Mouse (Mus musculus) liver, postnatal 0 days (tissue): ENCODE results near the gene Gm42669. TPM values are rescaled to one million over a fixed set of nuclear protein-coding genes. Genes with fewer than 3 reads are reported as not detected.

ENCODE experiments used
- ATAC-seq: fragments of 200-750 bp; cut with Nextera tagmentation; 2 replicates; pipeline ENCODE4 v1.8.0; 2017; ENCODE audit warnings: mild to moderate bottlenecking, moderate library complexity
- DNase-seq: peaks from one replicate; pipeline ENCODE4 v3.0.0-alpha.2; 2016
- H3K27ac ChIP-seq: fragments of 300-500 bp; sonication (generic); 2 replicates; pipeline ENCODE4 v1.5.1; 2014; ENCODE audit warnings: antibody characterized with exemption, moderate library complexity, mild to moderate bottlenecking, low read depth
- H3K27me3 ChIP-seq: fragments of 300-500 bp; sonication (generic); 2 replicates; pipeline ENCODE4 v1.6.1; 2014; ENCODE audit warnings: low read length, control low read depth, mixed read lengths; ENCODE audit not compliant: insufficient read depth
- H3K36me3 ChIP-seq: fragments of 300-500 bp; sonication (generic); replicated peaks from 2 replicates; pipeline ENCODE4 v1.6.1; 2014; ENCODE audit warnings: mild to moderate bottlenecking, control low read depth, low read length, moderate library complexity, mixed read lengths; ENCODE audit not compliant: insufficient read depth
- H3K4me1 ChIP-seq: fragments of 300-500 bp; sonication (generic); 2 replicates; pipeline ENCODE4 v1.6.1; 2014; ENCODE audit warnings: antibody characterized with exemption, mild to moderate bottlenecking, control low read depth; ENCODE audit not compliant: insufficient read depth
- H3K4me2 ChIP-seq: fragments of 300-500 bp; sonication (generic); 2 replicates; pipeline ENCODE4 v1.6.1; 2014; ENCODE audit warnings: low read depth, mild to moderate bottlenecking, low read length, moderate library complexity, mixed read lengths
- H3K4me3 ChIP-seq: fragments of 300-500 bp; sonication (generic); 2 replicates; pipeline ENCODE4 v1.5.1; 2014; ENCODE audit warnings: low read depth, low read length
- H3K9ac ChIP-seq: fragments of 300-500 bp; sonication (generic); replicated peaks from 2 replicates; pipeline ENCODE4 v1.6.1; 2014; ENCODE audit warnings: mild to moderate bottlenecking, moderate library complexity
- H3K9me3 ChIP-seq: fragments of 300-500 bp; sonication (generic); 2 replicates; pipeline ENCODE4 v1.6.1; 2016; ENCODE audit warnings: mild to moderate bottlenecking, control low read depth, low read length, mixed read lengths
- CTCF ChIP-seq: sonication (generic); IDR thresholded peaks from 2 replicates; pipeline ENCODE4 v1.5.1; 2016; ENCODE audit warnings: antibody characterized with exemption, low read depth
- EP300 ChIP-seq: IDR thresholded peaks from 2 replicates; pipeline ENCODE4 v1.6.1; 2016; ENCODE audit warnings: antibody characterized with exemption, low read depth, mild to moderate bottlenecking
- WGBS: fragments of 180-500 bp; shearing (Covaris S2); extraction: QIAGEN DNeasy Blood & Tissue Kit; methylation state at CpG from one replicate; pipeline ENCODE4 v1.1.7; 2014; ENCODE audit not compliant: insufficient replicate concordance; 5-methylcytosine and 5-hydroxymethylcytosine counted together
- polyA plus RNA-seq: library from polyadenylated mRNA; unstranded; fragments of >200 nt; fragmentation: Nextera tagmentation; extraction: Ambion mirVana; gene quantifications from 2 replicates; pipeline ENCODE4 v1.2.1, GENCODE M21; 2015

The Gm42669 gene
- polyA plus RNA-seq, 1 experiment from 2014 or later, result 0.04 TPM

- Histone ChIP-seq H3K27ac (no peak overlapping the region), H3K27me3 (no peaks in the 10 kb centered on the region), H3K9ac (no peak overlapping the region), H3K36me3 (peaks cover 25% of the 10 kb centered on the region), H3K4me1 (no peaks in the 10 kb centered on the region), H3K9me3 (no peaks in the 10 kb centered on the region), H3K4me3 (no peak overlapping the region), H3K4me2 (no peak overlapping the region)
- TF ChIP-seq EP300 (no peak), CTCF (no peak)
- ATAC-seq (no peak), DNase-seq (no peak)
- 77% methylated on average over 6 of the region's 6 CpGs for WGBS
These were observed 110.6 kb downstream of the Gm42669 start for GRCm38 (mm10) chr5:107617986-107618385.

- no peak overlapping the region for H3K4me3 ChIP-seq
- H3K27me3 ChIP-seq, result no peaks in the 10 kb centered on the region
- DNase-seq, result no peak
- H3K9ac ChIP-seq, result no peak overlapping the region
- TF ChIP-seq CTCF (no peak), EP300 (no peak)
- no peak overlapping the region for H3K27ac ChIP-seq
- no peaks in the 10 kb centered on the region for H3K9me3 ChIP-seq
- no peak for ATAC-seq
- H3K4me2 ChIP-seq, result no peak overlapping the region
- H3K36me3 ChIP-seq, result peaks cover 18% of the 10 kb centered on the region
- no peaks in the 10 kb centered on the region for H3K4me1 ChIP-seq
- 56% methylated on average over 3 of the region's 3 CpGs for WGBS
These were observed 113.9 kb downstream of the Gm42669 start for GRCm38 (mm10) chr5:107621327-107621726.

Other genes starting within 250 kb of the Gm42669 start
- 3.8 and 4.4 TPM in 2 replicates for gene Tgfbr3, start 218.0 kb upstream of the Gm42669 start, polyA plus RNA-seq
- gene Brdt, start 176.5 kb upstream of the Gm42669 start, polyA plus RNA-seq, result 0.29 and 0.44 TPM in 2 replicates
- 0.08 and 0.28 TPM in 2 replicates for gene Ephx4, start 104.9 kb upstream of the Gm42669 start, polyA plus RNA-seq
- gene Lpcat2b, start 76.1 kb upstream of the Gm42669 start, polyA plus RNA-seq, result not detected in 2 replicates
- 1.1 and 1.5 TPM in 2 replicates for gene Btbd8, start 69.6 kb upstream of the Gm42669 start, polyA plus RNA-seq
- 0.09 and 0.12 TPM in 2 replicates for gene 1700028K03Rik, start 27.1 kb downstream of the Gm42669 start, polyA plus RNA-seq
- 5.4 and 5.5 TPM in 2 replicates for gene Rpap2, start 89.8 kb downstream of the Gm42669 start, polyA plus RNA-seq
- gene Glmn, start 90.3 kb downstream of the Gm42669 start, polyA plus RNA-seq, result 5.9 and 6.9 TPM in 2 replicates
- 1.3 and 1.4 TPM in 2 replicates for gene Gfi1, start 218.4 kb downstream of the Gm42669 start, polyA plus RNA-seq